Mouse (Mus musculus) ovary, postnatal 14 days (tissue): ENCODE results near the gene Ntn1.

ENCODE experiments used
- DNase-seq: peaks from one replicate; pipeline ENCODE4 v3.0.0; 2022; ENCODE audit warnings: low spot score

Ntn1 gene

GRCm38 (mm10) chr11:68261162-68261892, 139.3 kb downstream of the Ntn1 start:
- DNase-seq, result no peak

- DNase-seq, result no peak
Measured at GRCm38 (mm10) chr11:68260399-68260798, 140.2 kb downstream of the Ntn1 start.

GRCm38 (mm10) chr11:68258498-68258897, 142.1 kb downstream of the Ntn1 start:
- DNase-seq, result no peak

GRCm38 (mm10) chr11:68253531-68253930, 147.1 kb downstream of the Ntn1 start:
- DNase-seq, result no peak

GRCm38 (mm10) chr11:68250106-68250505, 150.5 kb downstream of the Ntn1 start:
- DNase-seq, result no peak

- DNase-seq, result no peak
Measured at GRCm38 (mm10) chr11:68247897-68248296, 152.7 kb downstream of the Ntn1 start.

GRCm38 (mm10) chr11:68244992-68245261, 155.7 kb downstream of the Ntn1 start:
- DNase-seq, result no peak

GRCm38 (mm10) chr11:68244254-68244991, 156.2 kb downstream of the Ntn1 start:
- no peak for DNase-seq

GRCm38 (mm10) chr11:68239756-68240155, 160.9 kb downstream of the Ntn1 start:
- DNase-seq, result no peak

GRCm38 (mm10) chr11:68233469-68233965, 167.1 kb downstream of the Ntn1 start:
- DNase-seq, result no peak

GRCm38 (mm10) chr11:68231558-68231957, 169.1 kb downstream of the Ntn1 start:
- DNase-seq, result no peak

- DNase-seq, result peak; percentile 34
Measured at GRCm38 (mm10) chr11:68228941-68229665, 171.5 kb downstream of the Ntn1 start.

- no peak for DNase-seq
Measured at GRCm38 (mm10) chr11:68227837-68228236, 172.8 kb downstream of the Ntn1 start.

GRCm38 (mm10) chr11:68226654-68227057, 174.0 kb downstream of the Ntn1 start:
- DNase-seq, result no peak

GRCm38 (mm10) chr11:68223143-68223542, 177.5 kb downstream of the Ntn1 start:
- DNase-seq, result no peak

- no peak for DNase-seq
Measured at GRCm38 (mm10) chr11:68222209-68222608, 178.4 kb downstream of the Ntn1 start.

GRCm38 (mm10) chr11:68220733-68221132, 179.9 kb downstream of the Ntn1 start:
- DNase-seq, result no peak

GRCm38 (mm10) chr11:68216041-68216440, 184.6 kb downstream of the Ntn1 start:
- DNase-seq, result no peak

GRCm38 (mm10) chr11:68215206-68215912, 185.3 kb downstream of the Ntn1 start:
- DNase-seq, result no peak

- no peak for DNase-seq
Measured at GRCm38 (mm10) chr11:68214496-68215205, 186.0 kb downstream of the Ntn1 start.

GRCm38 (mm10) chr11:68213896-68214295, 186.7 kb downstream of the Ntn1 start:
- no peak for DNase-seq
